Mouse (Mus musculus) embryo, embryonic 9.5 days (tissue): ENCODE results near the gene Sgcd.
A peak's percentile ranks its signal among the peaks of the same experiment; 100 is the strongest.

Experiments
- DNase-seq: peaks from one replicate; pipeline ENCODE4 v3.0.0-alpha.2; 2017; ENCODE audit errors: extremely low spot score

Gene Sgcd

DNA sequence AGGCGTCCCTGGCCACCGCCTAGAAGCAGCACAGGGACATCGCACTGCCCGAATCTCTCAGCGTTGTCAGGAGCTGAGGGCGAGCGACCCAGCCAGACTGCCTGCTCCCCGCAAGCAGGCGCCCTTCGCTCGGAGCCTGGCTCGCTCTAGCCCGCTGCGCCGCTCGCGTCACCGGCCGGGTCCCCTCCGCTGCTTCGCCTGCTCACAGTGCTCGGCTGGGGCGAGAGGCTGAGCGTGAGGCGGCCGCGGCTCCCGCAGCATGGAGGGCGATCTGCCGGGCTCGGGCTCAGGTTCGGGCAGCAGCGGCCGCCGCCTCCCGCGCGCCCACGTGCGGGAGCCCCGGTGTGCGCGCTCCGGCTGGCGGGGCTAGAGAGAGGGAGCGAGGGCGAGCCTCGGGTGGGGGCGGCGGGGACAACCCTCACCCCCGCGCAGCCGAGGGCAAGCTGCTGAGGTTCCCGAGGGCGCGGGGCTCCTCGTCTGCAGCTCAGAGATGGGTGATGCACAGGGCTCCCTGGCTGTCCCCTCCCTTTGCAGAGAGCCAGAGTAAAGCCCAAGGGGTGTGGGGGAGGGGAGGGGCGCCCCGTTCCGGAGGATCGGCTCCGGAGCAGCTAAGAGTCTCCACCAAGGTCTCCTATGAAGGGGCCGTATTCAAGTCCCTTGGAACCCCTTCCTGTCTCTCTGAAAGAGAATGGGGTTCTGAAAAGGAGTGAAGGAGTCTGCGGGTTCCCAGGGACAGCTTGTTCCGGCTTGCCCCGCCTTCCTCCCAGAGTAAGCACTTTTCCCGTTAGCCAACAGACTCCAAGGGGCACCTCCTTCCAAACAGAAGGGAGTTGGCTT is at the start of gene Sgcd:
Gene Sgcd (minus strand): TSS at position 273 of the 837 bp plus-strand sequence.
- peak; percentile 68 for DNase-seq

- DNase-seq, result no peak
These were observed 49.3 kb upstream of the Sgcd start for GRCm38 (mm10) chr11:48038051-48038450.

GRCm38 (mm10) chr11:48012836-48013235 is 24.1 kb upstream of the Sgcd start:
- no peak for DNase-seq

GRCm38 (mm10) chr11:47988333-47988696 is 454 bp downstream of the Sgcd start:
- DNase-seq, result no peak

GRCm38 (mm10) chr11:47987893-47988267 is 889 bp downstream of the Sgcd start:
- DNase-seq, result no peak

- peak; percentile 4 for DNase-seq
These were observed 1.4 kb downstream of the Sgcd start for GRCm38 (mm10) chr11:47987251-47987892.

GRCm38 (mm10) chr11:47982152-47982551 is 6.6 kb downstream of the Sgcd start:
- DNase-seq, result no peak

- DNase-seq, result no peak
These were observed 7.7 kb downstream of the Sgcd start for GRCm38 (mm10) chr11:47981108-47981507.

GRCm38 (mm10) chr11:47953291-47953690 is 35.5 kb downstream of the Sgcd start:
- DNase-seq, result no peak

DNA sequence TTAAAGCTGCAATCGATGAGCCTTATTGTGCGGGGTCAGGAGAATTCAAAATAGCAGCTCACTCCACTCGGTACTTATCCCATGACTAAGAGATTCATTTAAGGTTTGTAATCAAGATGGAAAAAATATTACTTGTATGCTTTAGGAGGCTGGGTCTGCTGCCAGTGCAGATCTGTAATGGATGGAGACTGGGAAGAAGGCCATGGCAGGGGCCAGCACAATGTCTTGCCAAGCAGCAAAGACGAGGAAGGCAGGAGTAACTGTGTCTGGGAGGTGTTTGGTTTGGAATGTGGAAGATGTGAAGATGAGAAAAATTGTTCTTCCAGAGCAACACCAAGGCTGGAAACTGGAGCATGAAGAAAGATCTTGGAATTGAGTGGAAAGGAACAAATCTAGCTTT is 36.4 kb downstream of the Sgcd start:
- DNase-seq, result no peak

GRCm38 (mm10) chr11:47939795-47940194 is 49.0 kb downstream of the Sgcd start:
- DNase-seq, result no peak

GRCm38 (mm10) chr11:47917616-47918015 is 71.2 kb downstream of the Sgcd start:
- no peak for DNase-seq

DNA sequence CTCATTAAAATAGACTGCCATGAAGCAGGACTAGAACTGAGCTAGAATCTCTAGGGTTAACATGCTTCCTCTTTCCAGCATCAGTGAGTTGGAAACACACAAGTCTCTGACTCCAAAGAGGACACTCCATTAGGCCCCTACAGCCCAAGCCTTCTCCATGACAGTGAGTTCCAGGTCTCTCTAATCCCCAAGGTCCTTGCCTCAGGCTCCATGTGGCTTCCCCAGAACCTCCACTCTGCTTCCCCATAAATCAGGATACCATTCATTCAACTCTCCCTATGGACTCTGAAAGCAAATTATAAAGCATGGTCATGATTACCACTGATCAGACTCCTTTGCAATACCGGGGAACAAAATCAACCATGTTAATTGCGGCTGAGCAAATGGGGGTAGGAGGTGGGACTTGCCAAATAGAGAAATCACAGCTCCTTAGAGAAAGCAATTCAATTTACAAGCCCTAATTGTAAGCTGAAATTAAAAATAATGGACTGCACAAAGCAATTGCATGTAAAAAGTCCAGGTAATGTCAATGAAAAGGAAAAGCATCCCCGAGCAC is 97.1 kb downstream of the Sgcd start:
- no peak for DNase-seq

DNA sequence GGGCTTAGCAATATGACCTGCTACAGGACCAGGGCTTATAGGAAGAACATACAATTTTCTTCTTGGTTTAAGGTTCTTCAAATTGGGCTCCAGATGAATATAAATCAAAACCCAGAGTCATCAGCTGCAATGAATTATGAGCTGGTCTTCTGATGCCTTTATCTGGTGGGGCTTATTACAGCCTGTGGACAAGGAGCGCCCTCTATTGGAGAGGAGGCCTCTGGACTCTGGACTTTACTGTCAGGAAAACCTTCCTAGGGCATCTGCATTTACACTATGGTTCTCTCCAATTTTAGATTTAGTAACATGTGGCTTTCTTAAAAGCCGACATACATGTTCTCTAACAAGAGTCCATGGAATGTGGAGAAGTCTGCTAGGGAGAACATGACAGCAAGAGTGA is 98.5 kb downstream of the Sgcd start:
- DNase-seq, result peak; percentile 5

- no peak for DNase-seq
These were observed 103.5 kb downstream of the Sgcd start for GRCm38 (mm10) chr11:47885310-47885709.

GRCm38 (mm10) chr11:47883545-47883944 is 105.2 kb downstream of the Sgcd start:
- no peak for DNase-seq

GRCm38 (mm10) chr11:47876633-47877170 is 112.1 kb downstream of the Sgcd start:
- no peak for DNase-seq

- DNase-seq, result peak; percentile 24
These were observed 142.9 kb downstream of the Sgcd start for GRCm38 (mm10) chr11:47845894-47846293.

DNA sequence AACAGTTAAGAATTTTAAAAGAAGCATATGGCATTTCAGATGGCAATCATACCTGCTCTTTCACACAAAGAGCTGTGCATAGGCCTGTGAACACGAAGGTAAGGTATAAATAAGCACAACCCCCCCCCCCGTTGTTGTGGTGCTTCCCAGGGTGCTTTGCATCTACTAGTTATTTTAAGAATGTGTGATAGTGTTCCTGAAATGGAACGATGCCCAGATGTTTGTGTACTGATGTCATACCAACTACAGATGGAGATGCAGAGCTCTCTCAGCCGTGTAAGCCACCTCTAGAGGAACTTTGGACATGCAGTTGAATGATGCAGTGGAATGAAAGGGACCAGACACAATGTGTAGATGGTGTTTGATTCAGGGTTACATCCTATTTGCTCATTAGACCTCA is 155.5 kb downstream of the Sgcd start:
- DNase-seq, result no peak

- no peak for DNase-seq
These were observed 178.5 kb downstream of the Sgcd start for GRCm38 (mm10) chr11:47810307-47810706.

DNA sequence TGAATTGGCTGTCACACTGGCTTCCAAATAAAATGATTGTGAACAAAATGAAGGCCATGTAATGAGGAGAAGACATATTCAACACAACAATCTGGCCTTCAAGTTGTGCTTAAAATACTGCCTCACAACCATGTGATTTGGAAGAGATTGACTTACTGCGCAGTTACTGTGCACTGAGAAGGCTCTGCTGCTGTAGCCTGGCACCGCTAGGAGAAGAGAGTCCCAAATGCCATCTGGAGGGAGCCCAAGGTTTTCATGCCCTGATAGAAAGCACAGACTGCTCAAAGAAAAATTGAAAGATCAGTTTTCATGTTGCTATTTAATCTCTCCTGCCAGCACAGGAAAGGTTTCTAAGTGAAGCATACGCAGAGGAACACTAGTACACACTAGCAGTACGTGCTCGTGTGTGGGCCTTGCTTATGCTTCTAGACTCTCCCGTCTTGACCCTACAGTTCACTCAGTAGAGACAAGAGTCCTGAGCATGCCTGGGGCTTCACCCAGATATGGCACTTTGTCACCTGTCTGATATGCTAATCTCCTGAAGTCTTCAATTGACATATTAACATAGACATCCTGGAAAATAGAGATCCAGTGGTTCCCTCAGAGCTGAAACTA is 184.6 kb downstream of the Sgcd start:
- DNase-seq, result no peak

DNA sequence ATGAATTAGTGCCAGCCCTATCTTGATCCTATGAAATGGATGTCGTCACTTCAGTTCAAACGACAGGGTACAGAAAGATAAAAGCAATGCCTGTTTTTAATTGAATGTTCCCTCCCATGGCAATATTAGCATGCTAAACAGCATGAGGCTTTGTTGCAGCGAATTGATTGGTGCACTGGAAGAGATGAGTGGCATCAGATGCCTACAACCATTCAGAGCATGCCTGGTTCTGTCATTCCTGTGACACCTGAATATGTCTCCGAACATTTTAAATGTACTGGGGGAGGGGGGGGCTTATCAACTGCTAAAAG is 210.9 kb downstream of the Sgcd start:
- no peak for DNase-seq
